Mouse (Mus musculus) adrenal gland, postnatal 25 days (tissue): ENCODE measurements around the gene Vmn2r16. TPM values are rescaled to one million over a fixed set of nuclear protein-coding genes. Genes with fewer than 3 reads are reported as not detected.

ENCODE experiments used
- DNase-seq: peaks from one replicate; pipeline ENCODE4 v3.0.0; 2021; ENCODE audit warnings: mixed read lengths
- long read RNA-seq: library from polyadenylated mRNA; stranded (forward); transcript quantifications from one replicate; pipeline ENCODE4 v2.0.0, GENCODE M21; 2021
- total RNA-seq: library from RNA; stranded (reverse); gene quantifications from 2 replicates; pipeline ENCODE4 v1.2.3, GENCODE M21; 2021

Vmn2r16 gene
- total RNA-seq: not detected in 2 replicates
- long read RNA-seq: 0 reads

DNA sequence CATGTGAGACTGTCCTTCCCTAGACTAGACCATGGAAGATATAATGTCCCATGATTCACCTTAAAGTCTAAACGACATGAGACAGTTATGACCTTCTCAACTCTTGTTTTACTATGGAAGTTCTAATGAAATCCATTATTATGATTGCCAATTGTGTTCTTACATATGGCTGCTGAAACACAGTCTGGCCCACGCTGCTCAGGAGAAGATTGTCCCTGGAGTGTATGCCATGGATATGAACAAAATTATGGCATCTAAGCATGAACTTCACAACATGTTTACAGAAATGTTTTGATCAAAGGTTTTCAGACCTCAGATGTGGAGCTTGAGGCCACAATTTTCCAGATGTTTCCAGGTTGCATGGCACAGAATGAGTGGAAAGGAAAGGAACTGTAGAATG is at the start of gene Vmn2r16:
Gene Vmn2r16, plus strand, starts transcription at position 301 of the 400 bp plus-strand sequence.
- no peak for DNase-seq

DNA sequence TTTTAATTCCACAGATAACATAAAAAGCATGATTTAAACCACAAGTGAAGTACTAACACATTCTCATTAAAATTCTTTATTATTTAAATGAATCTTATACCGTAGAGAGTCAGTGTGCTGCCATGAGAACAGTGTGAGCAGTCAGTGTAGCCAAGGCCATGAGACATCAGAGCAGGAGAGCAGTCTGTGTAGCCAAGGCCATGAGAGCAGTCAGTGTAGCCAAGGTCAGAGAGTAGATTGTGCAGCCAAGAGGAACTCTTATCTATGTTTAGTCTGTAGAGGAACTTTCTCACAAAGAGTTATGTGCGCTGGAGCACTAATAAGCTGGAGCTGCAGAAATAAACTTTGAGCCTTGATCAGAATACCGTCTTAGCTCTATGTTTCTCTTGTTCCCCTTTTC is 35.3 kb upstream of the Vmn2r16 start:
- no peak for DNase-seq

DNA sequence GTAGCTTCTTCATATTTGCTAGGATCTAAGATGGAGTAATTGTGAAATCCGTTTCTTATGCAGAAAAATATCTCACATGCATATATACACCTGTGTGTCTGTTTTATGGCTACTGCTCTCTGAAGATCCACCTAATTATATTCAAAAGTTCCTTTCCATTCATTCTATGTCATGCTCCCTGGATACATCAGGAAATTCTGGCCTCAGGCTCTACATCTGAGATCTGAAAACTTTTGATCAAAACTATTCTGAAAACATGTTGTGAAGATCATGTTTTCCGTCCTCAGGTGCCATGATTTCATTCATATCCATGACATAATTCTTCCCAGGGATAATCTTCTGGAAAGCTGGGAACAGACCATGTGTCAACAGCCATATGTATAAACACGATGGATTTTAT is 32.4 kb upstream of the Vmn2r16 start, which contains the start of gene Vmn2r15:
Gene Vmn2r15, minus strand, starts transcription at position 101 of the 400 bp plus-strand sequence.
- DNase-seq: no peak

DNA sequence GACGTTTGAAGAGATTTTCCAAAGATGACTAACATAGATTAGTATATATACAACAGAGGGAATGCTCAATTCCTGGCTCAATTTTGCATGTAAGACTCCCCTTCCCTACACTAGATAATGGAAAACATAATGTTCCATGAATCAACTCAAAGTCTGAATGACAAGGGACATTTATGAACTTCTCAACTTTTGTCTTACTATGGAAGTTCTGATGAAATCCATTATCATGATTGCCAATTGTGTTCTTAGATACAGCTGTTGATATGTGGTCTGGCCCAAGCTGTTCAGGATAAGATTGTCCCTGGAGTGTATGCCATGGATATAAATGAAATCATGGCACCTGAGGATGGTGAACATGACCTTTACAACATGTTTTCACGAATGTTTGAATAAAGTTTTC is 89.4 kb downstream of the Vmn2r16 start, which contains the start of gene Vmn2r17:
Gene Vmn2r17, plus strand, starts transcription at position 301 of the 400 bp plus-strand sequence.
- DNase-seq: no peak

Other genes starting within 250 kb of the Vmn2r16 start
- gene Vmn2r12, start 232.2 kb upstream of the Vmn2r16 start, total RNA-seq: not detected in 2 replicates
- gene Vmn2r13, start 138.0 kb upstream of the Vmn2r16 start, total RNA-seq: 0.21 TPM in 1 of 2 replicates, not detected in the other
- gene Vmn2r14, start 105.5 kb upstream of the Vmn2r16 start, total RNA-seq: not detected in 2 replicates
- gene Vmn2r15, start 32.5 kb upstream of the Vmn2r16 start, total RNA-seq: not detected in 2 replicates
- gene Vmn2r17, start 89.5 kb downstream of the Vmn2r16 start, total RNA-seq: not detected in 2 replicates
- 42.8 and 45.0 TPM in 2 replicates for gene Crlf2, start 228.8 kb downstream of the Vmn2r16 start, total RNA-seq